Mouse (Mus musculus) T-cell, adult 2 months (primary cell): ENCODE results near the gene Acy3.
"Not testable (repeated sequence)": the region's sequence is repeated elsewhere in the genome, so short reads cannot be mapped to it uniquely, and the experiment has no call there.

ENCODE experiments used
- DNase-seq: peaks from one replicate; pipeline ENCODE4 v3.0.0; 2022; ENCODE audit warnings: low spot score

The Acy3 gene

DNA sequence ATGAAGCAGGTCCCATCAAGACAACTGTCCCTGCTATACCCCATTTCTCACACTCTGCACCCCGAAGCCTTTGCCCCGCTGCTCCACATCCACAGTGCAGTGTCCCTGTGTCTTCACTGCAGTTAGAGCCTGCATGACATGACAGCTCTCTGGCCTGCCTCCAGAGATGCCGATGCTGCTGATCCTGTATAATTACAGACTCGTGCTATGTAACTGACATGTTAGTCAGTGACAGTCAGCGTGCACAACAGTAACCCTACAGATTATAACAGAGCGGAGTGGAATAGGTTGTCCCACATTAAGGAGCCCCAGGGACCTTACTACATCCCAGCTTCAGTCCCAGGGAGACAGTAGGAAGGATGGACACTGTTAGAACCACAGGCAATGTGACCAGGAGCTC, 11.8 kb upstream of the Acy3 start:
- not testable (repeated sequence) for DNase-seq

DNA sequence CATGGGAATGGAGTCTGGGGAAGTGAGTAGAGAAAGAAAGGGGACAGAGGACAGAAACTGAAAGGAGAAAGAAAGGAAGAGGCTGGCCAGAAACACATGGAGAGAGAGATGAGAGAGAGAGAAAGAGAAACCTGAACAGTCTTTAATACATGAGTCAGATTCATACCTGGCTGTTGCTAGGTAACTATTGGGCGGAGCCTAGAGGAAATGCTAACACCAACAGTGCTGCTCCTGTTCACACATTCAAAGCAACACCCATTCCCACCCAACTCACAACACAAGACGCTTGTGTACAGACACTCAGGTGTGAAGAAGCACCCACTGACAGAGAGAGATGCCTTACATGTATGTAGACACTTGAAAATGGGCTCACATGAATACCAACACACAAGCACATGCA, 10.5 kb upstream of the Acy3 start:
- DNase-seq = no peak

DNA sequence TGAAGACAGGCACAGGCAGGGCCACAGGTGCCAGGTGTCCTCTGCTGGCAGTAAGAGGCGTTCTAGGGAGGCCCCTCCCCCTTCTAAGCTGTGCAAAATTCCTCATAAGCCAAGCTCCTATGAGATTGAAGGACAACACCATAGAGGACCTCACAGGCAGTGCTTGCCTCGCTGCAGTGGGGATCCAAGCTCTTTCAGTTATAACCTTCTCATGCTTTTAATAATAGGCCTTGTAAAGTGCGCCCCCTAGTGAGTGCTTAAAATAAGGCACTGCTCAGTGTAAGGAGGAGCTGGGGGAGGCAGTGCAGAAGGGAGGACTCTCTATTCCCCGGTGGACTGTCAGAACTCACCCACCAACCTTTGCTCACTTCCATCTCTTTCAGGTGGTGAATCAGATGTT, 6.1 kb upstream of the Acy3 start:
- DNase-seq = peak; percentile 76

DNA sequence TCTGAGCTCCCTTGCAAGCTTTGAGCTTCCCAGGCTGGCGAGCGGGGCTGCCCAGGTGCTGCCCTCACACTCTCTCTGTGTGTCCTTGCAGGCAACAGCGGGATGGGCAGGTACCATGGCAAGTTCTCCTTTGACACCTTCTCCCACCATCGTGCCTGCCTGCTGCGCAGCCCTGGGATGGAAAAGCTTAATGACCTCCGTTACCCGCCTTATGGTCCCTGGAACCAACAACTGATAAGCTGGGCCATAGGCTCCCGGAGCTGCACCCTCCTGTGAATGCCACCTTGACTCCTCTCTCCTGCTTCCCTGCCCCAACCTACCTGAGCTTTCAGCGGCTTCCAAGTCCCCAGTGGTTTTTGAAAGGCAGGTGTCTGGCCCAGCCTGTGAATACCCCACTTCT, 5.5 kb upstream of the Acy3 start:
- DNase-seq = no peak

DNA sequence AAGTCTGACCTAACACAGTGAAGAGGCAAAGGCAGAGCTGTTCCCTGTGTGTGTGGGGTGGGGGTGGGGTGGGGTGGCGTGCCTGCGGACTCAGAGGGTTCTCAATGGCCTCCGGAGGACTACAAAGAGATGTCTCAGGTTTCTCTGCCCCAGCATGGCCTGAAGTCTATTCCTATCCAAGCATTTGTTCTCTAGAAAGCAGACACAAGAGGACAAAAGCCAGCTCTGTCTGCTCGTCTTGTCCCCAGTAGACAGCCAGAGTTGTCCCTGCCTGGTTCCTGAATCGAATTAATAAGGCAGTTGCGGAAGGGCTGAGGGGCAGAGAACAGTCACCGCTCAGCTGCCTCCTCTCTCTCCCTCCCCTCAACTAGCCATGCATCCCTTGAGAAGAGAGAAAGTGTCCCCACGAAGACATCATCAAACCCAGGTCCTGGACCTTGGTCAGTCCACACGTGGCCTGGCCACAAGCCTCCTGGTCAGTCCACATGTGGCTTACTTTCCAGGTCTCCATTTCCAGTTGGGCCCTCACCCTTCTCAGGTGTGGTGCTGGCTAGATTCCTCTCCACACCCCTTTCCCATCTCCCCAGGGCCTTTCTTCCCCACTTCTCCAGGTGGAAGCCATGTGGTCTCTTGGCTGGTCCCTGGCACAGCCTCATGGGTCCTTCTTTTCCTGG, 2.7 kb upstream of the Acy3 start:
- no peak for DNase-seq

DNA sequence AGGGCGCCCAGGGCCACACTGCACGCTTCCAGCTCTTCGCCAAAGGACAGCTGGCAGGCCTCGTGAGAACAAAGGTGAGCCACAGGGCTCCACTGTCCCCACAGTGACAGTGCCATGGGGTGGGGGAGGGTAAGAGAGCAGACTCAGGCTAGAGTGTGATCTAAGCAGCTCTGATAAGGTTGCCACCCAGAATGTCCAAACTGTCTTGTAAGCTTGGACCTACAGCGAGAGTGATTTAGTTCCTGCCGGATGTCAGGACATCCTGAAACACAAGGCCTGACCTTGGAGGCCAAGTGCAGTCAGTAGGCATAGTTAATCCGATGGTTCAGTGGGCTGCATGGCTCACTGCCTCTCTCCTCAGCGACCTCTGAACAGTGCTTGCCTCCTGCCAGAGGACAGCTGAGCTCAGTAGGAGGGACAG, 1.1 kb upstream of the Acy3 start:
- DNase-seq = no peak

DNA sequence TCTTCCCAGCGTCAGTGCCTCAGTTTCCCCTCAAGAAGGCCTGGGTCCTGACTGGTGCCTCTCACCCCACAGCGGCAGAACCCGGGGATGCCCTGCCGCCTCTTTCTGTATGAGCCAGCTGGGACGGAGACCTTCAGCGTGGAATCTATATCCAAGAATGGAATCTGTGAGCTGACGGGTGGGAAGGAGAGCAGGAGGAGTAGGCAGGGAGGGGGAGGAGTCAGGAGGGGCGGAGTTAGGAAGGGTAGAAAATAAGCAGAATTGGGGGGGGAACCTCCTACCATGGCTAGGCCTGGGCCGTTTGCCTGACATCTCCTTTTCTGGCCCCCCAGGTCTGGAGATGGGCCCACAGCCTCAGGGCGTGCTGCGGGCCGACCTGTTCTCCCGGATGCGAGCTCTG, 1.7 kb downstream of the Acy3 start:
- DNase-seq = no peak

DNA sequence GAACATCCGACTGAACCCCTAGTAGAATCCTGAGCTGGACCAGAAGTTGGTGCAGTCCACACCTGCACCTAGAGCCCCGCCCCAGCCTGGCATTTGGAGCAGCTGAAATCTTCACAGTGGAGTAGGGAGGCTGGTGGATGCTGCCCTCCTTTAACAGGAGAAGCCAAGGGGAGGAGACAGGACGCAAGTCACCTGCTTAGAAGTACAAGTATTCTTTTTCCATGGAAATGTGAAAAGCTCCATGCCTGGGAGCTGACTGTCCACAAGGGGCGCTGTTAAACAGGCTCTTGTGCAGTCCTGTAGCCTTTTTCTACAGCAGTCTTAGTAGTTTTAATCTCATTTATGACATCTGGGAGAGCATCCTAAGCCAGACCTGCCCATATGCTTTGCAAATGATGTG, 2.4 kb downstream of the Acy3 start:
- no peak for DNase-seq

DNA sequence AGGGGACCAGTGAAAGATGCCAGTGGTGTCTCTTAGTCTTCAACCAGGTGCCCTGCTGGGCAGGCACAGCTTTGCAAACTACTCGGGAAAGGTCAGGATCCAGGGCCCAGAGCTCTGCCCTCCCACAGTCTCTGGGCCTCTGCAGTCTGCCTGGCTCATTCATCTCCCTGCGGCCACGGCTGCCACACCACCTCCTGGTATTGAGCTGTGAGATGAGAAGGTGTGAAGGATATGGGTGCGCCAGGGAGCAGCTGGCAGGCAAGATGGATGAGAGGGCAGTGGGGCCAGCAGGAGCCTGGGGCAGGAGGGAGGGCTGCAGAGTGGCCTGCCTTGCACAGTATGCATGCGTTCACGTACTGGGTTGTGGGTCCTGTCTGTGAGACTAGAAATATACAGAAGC, 4.4 kb downstream of the Acy3 start:
- no peak for DNase-seq

DNA sequence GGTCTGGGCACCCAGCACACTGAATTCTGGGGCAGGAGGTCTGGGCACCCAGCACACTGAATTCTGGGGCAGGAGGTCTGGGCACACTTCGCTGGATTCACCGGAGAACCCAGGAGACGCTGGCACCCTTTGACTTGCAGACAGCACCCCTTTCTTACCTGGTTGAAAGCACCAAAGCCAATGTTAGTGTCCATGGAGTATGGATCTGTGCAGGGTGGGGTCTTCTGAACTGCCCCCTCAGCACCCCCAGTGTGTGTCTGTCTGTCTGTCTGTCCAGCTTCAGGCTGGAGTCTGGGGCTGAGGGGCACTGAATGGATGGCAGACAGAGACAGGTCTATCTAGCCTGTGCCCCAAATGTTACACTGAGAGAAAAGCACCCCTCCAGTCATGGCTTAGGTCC, 5.2 kb downstream of the Acy3 start:
- no peak for DNase-seq

DNA sequence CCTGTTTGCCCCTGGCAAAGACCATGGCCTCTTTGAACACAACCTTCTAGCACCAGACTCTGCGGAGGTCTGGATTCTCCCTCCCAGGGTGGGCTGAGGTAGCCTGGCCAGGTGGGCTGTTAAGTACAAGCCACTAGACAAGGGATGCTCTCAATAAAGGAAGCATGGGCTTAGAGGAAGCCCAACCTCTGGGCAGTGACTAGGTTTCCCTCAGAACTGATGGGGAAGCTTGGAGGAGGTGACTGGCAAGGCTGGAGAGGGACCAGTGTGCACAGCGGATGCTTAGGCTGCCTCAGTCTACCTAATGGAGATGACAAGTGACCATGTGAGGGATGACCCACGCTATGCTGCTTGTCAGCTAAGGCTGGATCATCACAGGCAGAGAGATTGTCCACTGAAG, 5.6 kb downstream of the Acy3 start:
- DNase-seq = no peak

DNA sequence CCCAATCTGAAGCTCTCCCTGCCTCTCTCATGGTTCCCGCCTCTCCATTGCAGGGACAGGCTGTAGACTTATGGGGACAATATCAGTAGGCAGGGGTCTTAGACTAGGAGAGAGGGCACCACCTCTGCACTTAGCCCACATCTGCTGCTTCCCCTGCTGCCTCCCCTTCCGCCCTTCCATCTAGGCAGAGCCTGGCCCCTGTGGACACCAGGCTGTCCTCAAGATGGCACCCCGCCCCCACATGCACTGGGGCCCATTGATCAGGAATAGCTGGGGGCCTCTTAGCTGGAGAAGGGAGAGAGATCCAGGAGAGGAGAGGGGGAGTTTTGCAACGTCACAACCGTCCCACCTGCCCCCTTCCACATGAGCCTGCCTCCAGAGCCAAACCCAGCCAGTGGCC, 6.0 kb downstream of the Acy3 start, which contains the start of gene Tbx10:
Gene Tbx10, plus strand, starts transcription at position 337 of the 400 bp plus-strand sequence.
- DNase-seq = no peak

DNA sequence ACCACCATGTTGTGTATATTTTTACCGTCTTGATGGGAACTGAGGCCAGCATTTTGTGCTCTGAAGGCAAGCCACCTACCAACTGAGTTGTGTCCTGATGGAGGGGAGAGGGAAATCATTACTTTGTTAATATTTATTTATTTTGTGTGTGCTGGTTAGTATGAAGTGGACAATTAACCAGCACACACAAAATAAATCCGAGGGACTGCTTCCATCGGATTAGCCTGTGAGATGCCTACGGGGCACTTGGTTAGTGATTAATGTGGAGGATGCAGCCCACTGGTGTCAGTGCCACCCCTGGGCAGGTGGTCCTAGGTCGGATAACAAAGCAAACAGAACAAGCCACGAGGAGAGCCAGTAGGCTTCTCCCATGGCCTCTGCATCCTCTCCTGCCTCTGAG, 8.6 kb downstream of the Acy3 start:
- DNase-seq = no peak

DNA sequence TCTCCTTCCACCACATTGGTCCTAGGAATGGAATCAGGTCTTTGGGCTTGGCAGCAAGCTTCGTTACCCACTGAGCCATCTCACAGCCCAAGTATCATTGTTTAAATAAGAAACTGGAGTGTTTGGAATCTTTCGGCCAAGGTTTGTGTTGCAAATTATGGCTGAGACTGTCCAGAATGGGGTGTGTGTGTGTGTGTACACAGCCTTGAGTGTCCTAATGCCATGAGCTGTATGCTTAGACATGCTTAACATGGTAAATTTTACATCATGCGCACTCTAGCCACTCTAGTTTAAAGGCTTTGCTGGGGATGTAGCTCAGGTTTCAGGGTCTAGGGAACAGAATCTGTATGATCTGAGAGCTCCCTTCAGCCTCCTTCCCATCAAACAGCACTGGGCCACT, 9.1 kb downstream of the Acy3 start:
- DNase-seq = no peak

DNA sequence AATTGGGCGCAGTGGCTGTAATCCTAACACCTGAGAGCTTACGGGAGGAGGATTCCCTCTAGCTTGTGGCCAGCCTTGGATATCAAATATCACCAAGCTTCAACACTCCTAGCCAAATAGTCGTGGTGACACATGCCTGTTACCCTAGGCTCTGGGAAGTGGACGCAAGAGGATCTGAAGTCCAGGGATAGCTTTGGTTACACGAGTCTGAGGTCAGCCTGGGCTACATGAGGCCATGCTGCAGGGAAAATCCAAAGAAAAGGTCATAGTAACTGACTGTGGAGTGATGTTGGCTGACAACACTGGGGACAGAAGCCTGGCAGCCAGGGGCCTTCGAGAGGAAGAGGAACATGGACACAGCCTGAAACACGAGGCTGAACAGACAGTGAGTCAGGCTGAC, 9.7 kb downstream of the Acy3 start:
- no peak for DNase-seq

DNA sequence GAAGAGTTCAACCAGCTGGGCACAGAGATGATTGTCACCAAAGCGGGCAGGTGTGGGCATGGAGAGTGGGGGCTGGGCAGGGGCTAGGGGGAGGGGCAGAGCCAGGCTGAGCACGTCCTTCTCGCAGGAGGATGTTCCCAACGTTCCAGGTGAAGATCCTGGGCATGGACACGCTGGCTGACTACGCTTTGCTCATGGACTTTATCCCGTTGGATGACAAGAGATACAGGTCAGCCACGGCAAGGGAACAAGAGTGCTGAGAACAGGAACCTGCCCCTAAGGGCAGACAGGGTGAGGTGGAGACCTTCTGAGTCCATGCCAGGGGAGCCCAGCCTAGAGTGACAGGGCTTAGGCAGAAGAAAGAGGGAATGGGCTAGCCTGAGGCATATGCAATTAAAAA, 10.4 kb downstream of the Acy3 start:
- no peak for DNase-seq

DNA sequence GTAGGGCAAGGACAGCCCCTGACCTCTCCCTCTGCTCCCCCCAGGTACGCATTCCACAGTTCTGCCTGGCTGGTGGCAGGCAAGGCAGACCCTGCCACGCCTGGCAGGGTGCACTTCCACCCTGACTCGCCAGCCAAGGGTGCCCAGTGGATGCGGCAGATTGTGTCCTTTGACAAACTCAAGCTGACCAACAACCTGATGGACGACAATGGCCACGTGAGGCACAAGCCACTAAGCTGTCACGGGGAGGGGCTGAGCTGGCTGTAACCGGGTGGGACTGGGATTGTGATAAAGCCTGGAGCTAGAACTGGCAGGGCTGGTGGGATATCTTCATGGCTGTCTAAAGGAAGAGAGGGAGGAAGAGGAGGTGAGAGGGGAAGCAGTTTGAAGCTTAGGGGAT, 10.9 kb downstream of the Acy3 start:
- no peak for DNase-seq

DNA sequence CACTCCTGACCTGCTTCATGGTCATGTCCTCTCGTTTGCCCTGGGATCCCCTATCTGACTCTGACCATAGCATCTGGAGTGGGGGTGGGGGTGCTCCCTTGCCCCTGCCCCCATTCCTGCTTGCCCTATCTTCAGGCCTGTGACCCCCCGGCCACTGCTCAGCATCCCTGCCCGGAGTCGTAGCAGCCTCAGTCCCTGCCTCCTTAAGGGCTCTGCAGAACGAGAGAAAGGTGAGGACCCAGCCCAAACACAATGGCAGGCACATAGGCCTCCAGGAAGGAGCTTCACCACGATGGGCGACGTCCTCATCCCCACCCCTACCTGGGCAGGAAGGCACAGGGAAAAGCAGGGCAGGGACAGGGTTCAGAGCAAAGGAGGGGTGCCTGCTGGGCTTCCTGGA, 12.0 kb downstream of the Acy3 start:
- DNase-seq = no peak

DNA sequence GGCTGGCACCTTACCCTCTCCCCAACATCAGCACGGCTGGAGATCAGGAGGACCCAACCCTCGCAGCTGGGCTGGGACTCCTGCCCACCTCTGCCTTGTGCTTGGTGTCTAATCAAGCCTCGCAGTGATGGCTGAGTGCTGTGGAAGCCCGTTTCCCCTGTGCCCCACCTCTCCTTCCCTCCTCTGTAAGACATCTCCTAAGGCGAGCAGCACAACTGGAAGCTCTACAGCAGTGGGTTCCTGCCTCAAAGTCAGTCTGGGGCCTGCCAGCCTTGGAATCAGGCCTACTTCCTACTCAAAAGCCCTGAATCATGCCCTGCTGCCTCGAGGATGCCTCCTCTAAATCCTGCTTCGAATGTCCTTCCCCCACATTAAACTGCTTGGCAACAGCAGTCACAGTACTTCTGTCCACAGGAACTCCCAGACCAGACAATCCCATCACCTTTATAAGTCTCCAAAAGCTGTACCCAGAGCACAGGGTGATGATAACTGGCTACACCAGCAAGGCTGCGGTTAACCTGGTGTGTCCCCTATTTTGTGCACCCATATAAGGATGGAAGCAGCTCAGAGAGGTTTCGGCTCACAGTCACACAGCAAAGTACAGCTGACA, 12.9 kb downstream of the Acy3 start:
- DNase-seq = no peak

DNA sequence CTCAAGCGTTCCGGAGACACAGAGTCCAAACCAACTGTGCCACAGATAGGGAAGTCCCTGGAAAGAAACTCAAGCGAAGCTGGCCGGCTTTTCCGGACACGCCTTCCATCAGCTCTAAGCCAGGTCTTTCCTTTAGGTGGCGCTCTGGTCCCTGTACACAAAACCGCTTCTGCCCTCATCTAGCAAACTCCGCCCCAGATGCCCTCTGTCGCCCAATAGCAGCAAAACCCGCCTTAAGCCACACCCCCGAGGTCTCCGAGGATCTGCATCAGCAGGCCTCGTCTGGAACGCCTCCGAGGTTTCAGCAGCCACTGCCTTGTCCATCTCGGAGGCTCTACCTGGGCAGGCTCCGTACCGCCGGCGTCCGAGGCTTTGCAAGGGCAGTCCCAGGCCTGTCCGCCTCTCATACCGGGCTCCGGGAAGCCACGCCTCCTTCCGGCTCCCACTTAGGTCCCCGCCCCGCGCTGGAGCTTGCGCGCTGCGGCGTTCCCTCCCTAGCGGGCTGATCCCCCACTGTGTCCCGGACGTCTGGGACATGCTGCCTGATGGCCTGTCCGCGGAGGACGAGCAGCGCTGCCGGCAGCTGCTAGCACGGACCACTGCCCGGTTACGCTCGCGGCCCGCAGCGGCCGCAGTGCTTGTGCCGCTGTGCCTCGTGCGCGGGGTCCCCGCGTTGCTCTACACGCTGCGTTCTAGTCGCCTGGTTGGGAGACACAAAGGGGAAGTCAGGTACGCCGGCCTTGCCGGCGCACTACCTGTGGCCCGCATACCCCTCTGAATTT, 13.9 kb downstream of the Acy3 start, which contains the start of the genes Nudt8 and Gm49405:
Gene Nudt8, plus strand, starts transcription at position 462 of the 782 bp plus-strand sequence.
Gene Gm49405, plus strand, starts transcription at position 508 of the 782 bp plus-strand sequence.
- peak; percentile 95 for DNase-seq

DNA sequence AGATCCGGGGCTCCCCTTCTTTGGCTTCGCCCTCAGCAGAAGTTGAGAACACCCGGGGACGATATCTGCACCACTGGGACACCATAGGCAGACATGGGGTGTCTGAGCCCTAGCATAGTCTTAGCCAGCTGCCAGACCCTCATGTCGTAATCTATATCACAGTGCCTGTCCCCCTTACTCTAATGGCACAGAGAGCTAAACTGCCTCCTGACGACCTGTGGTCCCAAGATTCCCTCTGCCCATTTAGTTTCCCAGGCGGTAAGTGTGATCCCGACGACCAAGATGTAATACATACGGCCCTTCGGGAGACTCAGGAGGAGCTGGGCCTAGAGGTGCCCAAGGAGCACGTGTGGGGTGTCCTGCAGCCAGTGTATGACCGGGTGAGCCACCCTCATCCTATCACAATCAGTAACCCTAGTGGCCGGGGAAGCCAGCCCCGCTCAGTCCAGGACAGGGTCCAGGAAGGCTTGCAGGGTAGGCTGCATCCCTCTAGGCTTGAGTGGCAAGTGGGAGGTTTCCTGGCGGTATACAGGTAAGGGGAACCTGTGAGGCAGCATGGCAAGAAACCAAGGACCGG, 14.7 kb downstream of the Acy3 start:
- no peak for DNase-seq

DNA sequence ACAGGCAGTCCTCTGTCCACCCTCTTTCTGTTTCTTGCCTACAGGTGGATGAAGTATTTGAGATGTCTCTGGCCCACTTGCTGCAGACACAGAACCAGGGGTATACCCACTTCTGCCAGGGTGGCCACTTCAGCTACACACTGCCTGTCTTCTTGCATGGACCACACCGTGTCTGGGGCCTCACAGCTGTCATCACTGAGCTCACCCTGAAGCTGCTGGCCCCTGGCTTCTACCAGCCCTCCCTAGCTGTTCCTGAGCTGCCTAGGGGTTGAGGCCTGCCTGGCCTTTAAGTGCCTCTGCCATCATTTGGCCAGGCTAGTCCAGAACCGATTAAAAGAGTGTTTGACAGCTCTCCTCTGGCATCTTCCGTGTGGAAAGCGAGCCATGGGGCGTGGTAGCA, 15.4 kb downstream of the Acy3 start:
- no peak for DNase-seq

DNA sequence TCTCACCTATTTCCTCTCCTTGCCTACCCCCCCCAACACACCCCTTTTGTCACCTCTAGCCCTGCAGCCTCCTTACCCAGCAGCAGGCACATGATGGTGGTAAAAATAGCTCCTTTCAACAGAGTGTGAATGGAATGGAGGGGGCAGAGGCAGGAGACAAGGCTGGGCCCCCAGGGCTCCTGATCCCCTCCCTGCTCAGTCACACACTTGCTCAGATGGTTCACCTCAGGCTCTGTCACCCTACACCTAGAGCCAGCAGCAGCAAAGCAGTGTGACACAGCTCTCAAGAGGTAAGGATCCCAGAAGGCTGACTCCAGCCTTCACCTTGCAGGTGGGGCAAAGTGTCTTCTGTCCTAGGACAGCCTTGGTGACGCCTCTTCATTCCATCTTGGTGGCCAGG, 16.7 kb downstream of the Acy3 start, which contains the start of gene Doc2g:
Gene Doc2g, plus strand, starts transcription at position 202 of the 400 bp plus-strand sequence.
- DNase-seq = no peak
